Mouse (Mus musculus) MEL (cell line): ENCODE results near the gene Gcg. TPM values are rescaled to one million over a fixed set of nuclear protein-coding genes. Genes with fewer than 3 reads are reported as not detected.

Source experiments
- DNase-seq: peaks from one replicate; pipeline ENCODE4 v3.0.0; 2011; ENCODE audit warnings: low read depth, low spot score
- H3K27ac ChIP-seq: 2 replicates; pipeline ENCODE4 v1.5.1; 2012; ENCODE audit warnings: low read depth, mild to moderate bottlenecking, control low read depth, low read length, moderate library complexity; ENCODE audit not compliant: control insufficient read depth
- H3K27me3 ChIP-seq, 2 experiments: fragments of 150-350 bp in 1 of 2; sonication (generic) in 1 of 2; 2 replicates each; pipeline ENCODE4 v1.6.1; 2012; ENCODE audit warnings: low read length in 2 of 2, mild to moderate bottlenecking in 2 of 2, improper control_type of control experiment in 1 of 2, moderate library complexity in 1 of 2; ENCODE audit not compliant: insufficient read depth in 2 of 2, control insufficient read depth in 1 of 2
- H3K36me3 ChIP-seq, 2 experiments: 2 replicates each; pipeline ENCODE4 v1.6.1; 2012 to 2014; ENCODE audit warnings: low read length in 2 of 2, improper control_type of control experiment in 1 of 2, inconsistent platforms in 1 of 2, mild to moderate bottlenecking in 1 of 2; ENCODE audit not compliant: insufficient read depth in 2 of 2, control insufficient read depth in 1 of 2
- H3K4me1 ChIP-seq, 2 experiments: fragments of 150-350 bp in 1 of 2; sonication (generic) in 1 of 2; 2 replicates each; pipeline ENCODE4 v1.6.1; 2012; ENCODE audit warnings: low read length in 2 of 2, improper control_type of control experiment in 1 of 2, mild to moderate bottlenecking in 1 of 2; ENCODE audit not compliant: insufficient read depth in 2 of 2, control insufficient read depth in 1 of 2
- H3K4me3 ChIP-seq, 2 experiments: fragments of 150-350 bp in 1 of 2; sonication (generic) in 1 of 2; 2 replicates each; pipeline ENCODE4 v1.5.1; 2012; ENCODE audit warnings: low read depth in 2 of 2, low read length in 2 of 2, mild to moderate bottlenecking in 2 of 2, moderate library complexity in 2 of 2, control low read depth in 1 of 2, improper control_type of control experiment in 1 of 2; ENCODE audit not compliant: control insufficient read depth in 1 of 2, insufficient read depth in 1 of 2
- H3K79me2 ChIP-seq: 2 replicates; pipeline ENCODE4 v1.6.1; 2012; ENCODE audit warnings: mild to moderate bottlenecking, low read length, moderate library complexity; ENCODE audit not compliant: control insufficient read depth, poor library complexity, insufficient read depth
- H3K9ac ChIP-seq: 2 replicates; pipeline ENCODE4 v1.6.1; 2012; ENCODE audit warnings: low read depth, mild to moderate bottlenecking, control low read depth, low read length, moderate library complexity; ENCODE audit not compliant: control insufficient read depth, poor library complexity, severe bottlenecking
- H3K9me3 ChIP-seq: fragments of 150-350 bp; sonication (generic); replicated peaks from 2 replicates; pipeline ENCODE4 v1.6.1; 2012; ENCODE audit warnings: mild to moderate bottlenecking, low read length, improper control_type of control experiment, moderate library complexity; ENCODE audit not compliant: insufficient read depth
- CTCF ChIP-seq, 3 experiments: IDR thresholded peaks in 2 of 3; conservative IDR thresholded peaks in 1 of 3; 2 replicates each; pipeline ENCODE4 v1.5.1; 2011 to 2012; ENCODE audit warnings: low read length in 3 of 3, low read depth in 2 of 3, mild to moderate bottlenecking in 2 of 3, improper control_type of control experiment in 1 of 3, inconsistent platforms in 1 of 3, mixed read lengths in 1 of 3, moderate library complexity in 1 of 3; ENCODE audit not compliant: control insufficient read depth in 1 of 3, insufficient read depth in 1 of 3, poor library complexity in 1 of 3, severe bottlenecking in 1 of 3
- EP300 ChIP-seq, 2 experiments: IDR thresholded peaks; 2 replicates each; pipeline ENCODE4 v1.6.1; 2011; ENCODE audit warnings: improper control_type of control experiment in 2 of 2, low read length in 2 of 2, low read depth in 1 of 2, mild to moderate bottlenecking in 1 of 2
- ETS1 ChIP-seq: IDR thresholded peaks from 2 replicates; pipeline ENCODE4 v1.6.1; 2012; ENCODE audit warnings: low read depth, mild to moderate bottlenecking, inconsistent platforms, low read length, improper control_type of control experiment, moderate library complexity
- GABPA ChIP-seq: IDR thresholded peaks from 2 replicates; pipeline ENCODE4 v1.6.1; 2012; ENCODE audit warnings: low read depth, mild to moderate bottlenecking, inconsistent platforms, low read length, improper control_type of control experiment, moderate library complexity
- GATA1 ChIP-seq: IDR thresholded peaks from 2 replicates; pipeline ENCODE4 v1.6.1; 2011; ENCODE audit warnings: low read depth, low read length, improper control_type of control experiment
- HCFC1 ChIP-seq: IDR thresholded peaks from 2 replicates; pipeline ENCODE4 v1.6.1; 2012; ENCODE audit warnings: low read depth, mild to moderate bottlenecking, inconsistent platforms, low read length, improper control_type of control experiment, moderate library complexity
- JUND ChIP-seq: IDR thresholded peaks from 2 replicates; pipeline ENCODE4 v1.6.1; 2011; ENCODE audit warnings: low read depth, mild to moderate bottlenecking, improper control_type of control experiment, low read length
- KAT2A ChIP-seq: conservative IDR thresholded peaks from 2 replicates; pipeline ENCODE4 v1.6.1; 2012; ENCODE audit warnings: low read depth, low read length, improper control_type of control experiment, inconsistent platforms
- MAFK ChIP-seq: IDR thresholded peaks from 2 replicates; pipeline ENCODE4 v1.6.1; 2011; ENCODE audit warnings: low read depth, mild to moderate bottlenecking, low read length, improper control_type of control experiment, borderline replicate concordance
- MAX ChIP-seq: IDR thresholded peaks from 2 replicates; pipeline ENCODE4 v1.6.1; 2011; ENCODE audit warnings: low read length, improper control_type of control experiment
- MAZ ChIP-seq: IDR thresholded peaks from 2 replicates; pipeline ENCODE4 v1.6.1; 2012; ENCODE audit warnings: low read depth, mild to moderate bottlenecking, inconsistent platforms, low read length, improper control_type of control experiment
- MYC ChIP-seq: IDR thresholded peaks from 2 replicates; pipeline ENCODE4 v1.6.1; 2011; ENCODE audit warnings: low read depth, mild to moderate bottlenecking, low read length, improper control_type of control experiment, moderate library complexity
- POLR2A ChIP-seq, 2 experiments: IDR thresholded peaks; 2 replicates each; pipeline ENCODE4 v1.6.1; 2011 to 2012; ENCODE audit warnings: low read length in 2 of 2, mild to moderate bottlenecking in 2 of 2, control low read depth in 1 of 2, improper control_type of control experiment in 1 of 2, low read depth in 1 of 2, moderate library complexity in 1 of 2; ENCODE audit not compliant: control insufficient read depth in 1 of 2, insufficient read depth in 1 of 2, poor library complexity in 1 of 2
- RAD21 ChIP-seq: IDR thresholded peaks from 2 replicates; pipeline ENCODE4 v1.6.1; 2011; ENCODE audit warnings: mild to moderate bottlenecking, low read depth, low read length, improper control_type of control experiment
- SMC3 ChIP-seq: IDR thresholded peaks from 2 replicates; pipeline ENCODE4 v1.6.1; 2011; ENCODE audit warnings: low read depth, low read length, improper control_type of control experiment
- TAL1 ChIP-seq: IDR thresholded peaks from 2 replicates; pipeline ENCODE4 v1.6.1; 2012; ENCODE audit warnings: mild to moderate bottlenecking, inconsistent platforms, low read length, moderate library complexity, mixed read lengths
- TCF12 ChIP-seq: IDR thresholded peaks from 2 replicates; pipeline ENCODE4 v1.6.1; 2014; ENCODE audit warnings: low read depth, mild to moderate bottlenecking, inconsistent platforms, low read length, improper control_type of control experiment, moderate library complexity
- UBTF ChIP-seq: IDR thresholded peaks from 2 replicates; pipeline ENCODE4 v1.6.1; 2012; ENCODE audit warnings: low read depth, mild to moderate bottlenecking, inconsistent platforms, low read length, improper control_type of control experiment, moderate library complexity, borderline replicate concordance; ENCODE audit not compliant: insufficient read depth
- USF2 ChIP-seq, 2 experiments: IDR thresholded peaks; 2 replicates each; pipeline ENCODE4 v1.6.1; 2011 to 2012; ENCODE audit warnings: improper control_type of control experiment in 2 of 2, low read length in 2 of 2, borderline replicate concordance in 1 of 2, inconsistent platforms in 1 of 2, low read depth in 1 of 2, mild to moderate bottlenecking in 1 of 2; ENCODE audit not compliant: insufficient read depth in 1 of 2
- polyA plus RNA-seq, 2 experiments: library from polyadenylated mRNA; stranded (reverse) in 1 of 2; unstranded in 1 of 2; fragments of >175 nt in 1 of 2; fragments of >200 nt in 1 of 2; gene quantifications; 2 replicates each; pipeline versions ENCODE4 v1.2.1 to v1.2.4; 2012; ENCODE audit warnings: low replicate concordance in 2 of 2, low read depth in 1 of 2; ENCODE audit not compliant: insufficient read length in 2 of 2, insufficient read depth in 1 of 2, missing spikeins in 1 of 2
- total RNA-seq: library from RNA; depleted of rRNA; stranded (reverse); fragments of 300-350 nt; gene quantifications from 2 replicates; pipeline ENCODE4 v1.2.3, GENCODE M21; 2012; rRNA removed

Gcg gene
- total and polyA plus RNA-seq, 3 experiments = not detected

- no peak overlapping the region for H3K9ac ChIP-seq
- TF ChIP-seq UBTF = no peak
- TF ChIP-seq USF2 (IDR thresholded peaks at IDR 0.05; ENCODE audit: borderline replicate concordance in 1 of 2, insufficient read depth in 1 of 2, low read depth in 1 of 2, low read length in 2 of 2) = no peak
- no peak for TF ChIP-seq GATA1
- TF ChIP-seq MAFK = no peak
- no peak for TF ChIP-seq CTCF (IDR thresholded peaks at IDR 0.05 in 2 of 3, conservative IDR thresholded peaks at IDR 0.05 in 1 of 3; ENCODE audit: control insufficient read depth in 1 of 3, insufficient read depth in 1 of 3, low read depth in 2 of 3, low read length in 3 of 3, poor library complexity in 1 of 3, severe bottlenecking in 1 of 3)
- TF ChIP-seq JUND = no peak
- TF ChIP-seq TAL1 = no peak
- no peak for TF ChIP-seq HCFC1
Observed at GRCm38 (mm10) chr2:62431245-62431795, 52.1 kb downstream of the Gcg start.

GRCm38 (mm10) chr2:62425941-62426340, 57.5 kb downstream of the Gcg start:
- Histone ChIP-seq H3K27me3 (no peaks in the 10 kb centered on the region), H3K4me3 (no peak overlapping the region), H3K36me3 (peaks cover 0 to 8% of the 10 kb centered on the region in 2 experiments; a peak in 2 of 4 replicates), H3K79me2 (no peaks in the 10 kb centered on the region), H3K9ac (no peak overlapping the region), H3K27ac (no peak overlapping the region), H3K4me1 (peaks cover 2 to 8% of the 10 kb centered on the region in 2 experiments; a peak in 3 of 4 replicates), H3K9me3 (no peaks in the 10 kb centered on the region)
- TF ChIP-seq SMC3 = no peak
- no peak for TF ChIP-seq RAD21
- TF ChIP-seq GATA1 = no peak
- no peak for TF ChIP-seq ETS1
- TF ChIP-seq MYC = no peak
- no peak for TF ChIP-seq EP300 (IDR thresholded peaks at IDR 0.05; ENCODE audit: low read depth in 1 of 2, low read length in 2 of 2)
- no peak for TF ChIP-seq MAZ
- no peak for TF ChIP-seq POLR2A (IDR thresholded peaks at IDR 0.05; ENCODE audit: control insufficient read depth in 1 of 2, insufficient read depth in 1 of 2, low read depth in 1 of 2, low read length in 2 of 2, poor library complexity in 1 of 2)
- no peak for TF ChIP-seq MAX
- TF ChIP-seq KAT2A = no peak
- TF ChIP-seq HCFC1 = no peak
- no peak for TF ChIP-seq TCF12
- no peak for TF ChIP-seq GABPA
- TF ChIP-seq JUND = no peak
- no peak for DNase-seq

More at GRCm38 (mm10) chr2:62431245-62431795, 52.1 kb downstream of the Gcg start:
- Histone ChIP-seq H3K4me3 (no peak overlapping the region), H3K79me2 (no peaks in the 10 kb centered on the region), H3K9me3 (no peaks in the 10 kb centered on the region), H3K27me3 (no peaks in the 10 kb centered on the region), H3K27ac (no peak overlapping the region), H3K36me3 (peaks cover 0 to 2% of the 10 kb centered on the region in 2 experiments; a peak in 1 of 4 replicates), H3K4me1 (peaks cover 0 to 3% of the 10 kb centered on the region in 2 experiments; a peak in 1 of 4 replicates)
- no peak for DNase-seq

Other genes starting within 250 kb of the Gcg start
- gene Dpp4, start 71.4 kb downstream of the Gcg start, total RNA-seq = 40.4 and 46.7 TPM in 2 replicates
- 10 to 100 TPM; 64.1 to 99.1 TPM for gene Dpp4, start 71.4 kb downstream of the Gcg start, polyA plus RNA-seq
- gene Fap, start 90.4 kb upstream of the Gcg start, total RNA-seq = 0.07 and 0.23 TPM in 2 replicates
- under 1 TPM in 1 of 2 experiments, not detected in 1; 0.17 TPM for gene Fap, start 90.4 kb upstream of the Gcg start, polyA plus RNA-seq
- 11.4 and 12.8 TPM in 2 replicates for gene Ifih1, start 162.6 kb upstream of the Gcg start, total RNA-seq
- 10 to 100 TPM; 41.5 to 71.9 TPM for gene Ifih1, start 162.6 kb upstream of the Gcg start, polyA plus RNA-seq
- gene Gca, start 180.6 kb upstream of the Gcg start, total RNA-seq = 6.2 and 9.0 TPM in 2 replicates
- 10 to 100 TPM in 1 of 2 experiments, not detected in 1; 17.9 TPM for gene Gca, start 180.6 kb upstream of the Gcg start, polyA plus RNA-seq